Mouse (Mus musculus): ENCODE results near the gene Pkhd1. TPM values are rescaled to one million over a fixed set of nuclear protein-coding genes. Genes with fewer than 3 reads are reported as not detected.

Pkhd1 gene
- polyA plus RNA-seq, 1 experiment from 2014 or later: 0.05 TPM

- Histone ChIP-seq H3K4me1 (no peaks in the 10 kb centered on the region), H3K36me3 (no peaks in the 10 kb centered on the region), H3K9ac (no peak overlapping the region), H3K9me3 (no peaks in the 10 kb centered on the region), H3K27ac (no peak overlapping the region), H3K4me3 (no peak overlapping the region), H3K27me3 (no peaks in the 10 kb centered on the region), H3K4me2 (replicated peaks) (no peak overlapping the region)
- 79% methylated on average over 1 of the region's 1 CpGs for WGBS
- no peak for ATAC-seq (ENCODE audit: low FRiP score, low read depth)
Observed at GRCm38 (mm10) chr1:20364437-20364836, 253.4 kb downstream of the Pkhd1 start.

GRCm38 (mm10) chr1:20344651-20345050, 273.2 kb downstream of the Pkhd1 start:
- no peaks in the 10 kb centered on the region for H3K4me1 ChIP-seq
- no peaks in the 10 kb centered on the region for H3K27me3 ChIP-seq
- H3K9ac ChIP-seq: no peak overlapping the region
- ATAC-seq (ENCODE audit: low FRiP score, low read depth): no peak
- no peak overlapping the region for H3K4me2 ChIP-seq (replicated peaks)
- H3K36me3 ChIP-seq: no peaks in the 10 kb centered on the region
- no peak overlapping the region for H3K4me3 ChIP-seq
- H3K27ac ChIP-seq: no peak overlapping the region
- 63% methylated on average over 3 of the region's 3 CpGs for WGBS
- H3K9me3 ChIP-seq: no peaks in the 10 kb centered on the region

GRCm38 (mm10) chr1:20311485-20311884, 306.4 kb downstream of the Pkhd1 start:
- ATAC-seq (ENCODE audit: low FRiP score, low read depth): peak; percentile 73
- Histone ChIP-seq H3K4me3 (no peak overlapping the region), H3K27me3 (no peaks in the 10 kb centered on the region), H3K9me3 (no peaks in the 10 kb centered on the region), H3K4me2 (replicated peaks) (no peak overlapping the region), H3K27ac (no peak overlapping the region), H3K9ac (no peak overlapping the region), H3K4me1 (no peaks in the 10 kb centered on the region), H3K36me3 (no peaks in the 10 kb centered on the region)
- WGBS: 1% methylated on average over 2 of the region's 2 CpGs

GRCm38 (mm10) chr1:20310925-20311324, 306.9 kb downstream of the Pkhd1 start:
- Histone ChIP-seq H3K36me3 (no peaks in the 10 kb centered on the region), H3K4me1 (no peaks in the 10 kb centered on the region), H3K27me3 (no peaks in the 10 kb centered on the region), H3K4me3 (no peak overlapping the region), H3K4me2 (replicated peaks) (no peak overlapping the region), H3K9ac (no peak overlapping the region), H3K27ac (no peak overlapping the region), H3K9me3 (no peaks in the 10 kb centered on the region)
- ATAC-seq (ENCODE audit: low FRiP score, low read depth): 0 out of 2 replicates have a peak, but pooled peaks have one; percentile 32
- WGBS: 62% methylated on average over 6 of the region's 6 CpGs

- Histone ChIP-seq H3K27ac (no peak overlapping the region), H3K9ac (no peak overlapping the region), H3K4me1 (no peaks in the 10 kb centered on the region), H3K36me3 (no peaks in the 10 kb centered on the region), H3K4me2 (replicated peaks) (no peak overlapping the region), H3K27me3 (no peaks in the 10 kb centered on the region), H3K9me3 (no peaks in the 10 kb centered on the region), H3K4me3 (no peak overlapping the region)
- WGBS: 53% methylated on average over 3 of the region's 3 CpGs
- no peak for ATAC-seq (ENCODE audit: low FRiP score, low read depth)
Observed at GRCm38 (mm10) chr1:20306116-20306515, 311.7 kb downstream of the Pkhd1 start.

GRCm38 (mm10) chr1:20302943-20303578, 314.8 kb downstream of the Pkhd1 start:
- ATAC-seq (ENCODE audit: low FRiP score, low read depth): no peak
- Histone ChIP-seq H3K4me2 (replicated peaks) (no peak overlapping the region), H3K36me3 (no peaks in the 10 kb centered on the region), H3K27ac (no peak overlapping the region), H3K27me3 (no peaks in the 10 kb centered on the region), H3K4me3 (no peak overlapping the region), H3K4me1 (no peaks in the 10 kb centered on the region), H3K9ac (no peak overlapping the region), H3K9me3 (no peaks in the 10 kb centered on the region)
- WGBS: 67% methylated on average over 6 of the region's 6 CpGs

GRCm38 (mm10) chr1:20302187-20302942, 315.5 kb downstream of the Pkhd1 start:
- H3K27ac ChIP-seq: no peak overlapping the region
- H3K4me1 ChIP-seq: no peaks in the 10 kb centered on the region
- 67% methylated on average over 8 of the region's 8 CpGs for WGBS
- no peak for ATAC-seq (ENCODE audit: low FRiP score, low read depth)
- H3K4me2 ChIP-seq (replicated peaks): no peak overlapping the region
- no peak overlapping the region for H3K9ac ChIP-seq
- no peaks in the 10 kb centered on the region for H3K9me3 ChIP-seq
- H3K36me3 ChIP-seq: no peaks in the 10 kb centered on the region
- no peaks in the 10 kb centered on the region for H3K27me3 ChIP-seq
- no peak overlapping the region for H3K4me3 ChIP-seq

- Histone ChIP-seq H3K4me2 (replicated peaks) (no peak overlapping the region), H3K4me3 (no peak overlapping the region), H3K27ac (no peak overlapping the region), H3K9ac (no peak overlapping the region), H3K9me3 (no peaks in the 10 kb centered on the region), H3K27me3 (no peaks in the 10 kb centered on the region), H3K4me1 (no peaks in the 10 kb centered on the region), H3K36me3 (no peaks in the 10 kb centered on the region)
- WGBS: 78% methylated on average over 3 of the region's 3 CpGs
- no peak for ATAC-seq (ENCODE audit: low FRiP score, low read depth)
Observed at GRCm38 (mm10) chr1:20301631-20302030, 316.2 kb downstream of the Pkhd1 start.

GRCm38 (mm10) chr1:20288696-20289095, 329.2 kb downstream of the Pkhd1 start:
- 62% methylated on average over 1 of the region's 1 CpGs for WGBS
- Histone ChIP-seq H3K4me2 (replicated peaks) (no peak overlapping the region), H3K9ac (no peak overlapping the region), H3K9me3 (no peaks in the 10 kb centered on the region), H3K27me3 (no peaks in the 10 kb centered on the region), H3K4me3 (no peak overlapping the region), H3K36me3 (no peaks in the 10 kb centered on the region), H3K27ac (no peak overlapping the region), H3K4me1 (no peaks in the 10 kb centered on the region)
- ATAC-seq (ENCODE audit: low FRiP score, low read depth): no peak

- Histone ChIP-seq H3K4me2 (replicated peaks) (no peak overlapping the region), H3K27ac (no peak overlapping the region), H3K9ac (no peak overlapping the region), H3K36me3 (no peaks in the 10 kb centered on the region), H3K4me3 (no peak overlapping the region), H3K9me3 (no peaks in the 10 kb centered on the region), H3K4me1 (no peaks in the 10 kb centered on the region), H3K27me3 (no peaks in the 10 kb centered on the region)
- ATAC-seq (ENCODE audit: low FRiP score, low read depth): no peak
- WGBS: 75% methylated on average over 5 of the region's 5 CpGs
Observed at GRCm38 (mm10) chr1:20260403-20260802, 357.5 kb downstream of the Pkhd1 start.

GRCm38 (mm10) chr1:20248169-20248568, 369.7 kb downstream of the Pkhd1 start:
- H3K9me3 ChIP-seq: no peaks in the 10 kb centered on the region
- no peak overlapping the region for H3K9ac ChIP-seq
- ATAC-seq (ENCODE audit: low FRiP score, low read depth): 0 out of 2 replicates have a peak, but pooled peaks have one; percentile 32
- WGBS: 62% methylated on average over 2 of the region's 2 CpGs
- H3K27ac ChIP-seq: no peak overlapping the region
- H3K27me3 ChIP-seq: no peaks in the 10 kb centered on the region
- no peaks in the 10 kb centered on the region for H3K36me3 ChIP-seq
- no peak overlapping the region for H3K4me3 ChIP-seq
- H3K4me2 ChIP-seq (replicated peaks): no peak overlapping the region
- no peaks in the 10 kb centered on the region for H3K4me1 ChIP-seq

GRCm38 (mm10) chr1:20216681-20217080, 401.2 kb downstream of the Pkhd1 start:
- Histone ChIP-seq H3K4me3 (no peak overlapping the region), H3K36me3 (no peaks in the 10 kb centered on the region), H3K4me1 (peaks cover 3% of the 10 kb centered on the region; the same call in 1 of the 2 replicates), H3K9me3 (no peaks in the 10 kb centered on the region), H3K27ac (no peak overlapping the region), H3K4me2 (replicated peaks) (no peak overlapping the region), H3K27me3 (no peaks in the 10 kb centered on the region), H3K9ac (no peak overlapping the region)
- no peak for ATAC-seq (ENCODE audit: low FRiP score, low read depth)
- WGBS: 76% methylated on average over 1 of the region's 1 CpGs

Data from limb, embryonic 13.5 days (tissue).